Mouse (Mus musculus) stomach, postnatal 0 days (tissue): ENCODE results near the gene Zfp426. TPM values are rescaled to one million over a fixed set of nuclear protein-coding genes. Genes with fewer than 3 reads are reported as not detected.

Experiments used
- ATAC-seq: fragments of 200-750 bp; cut with Nextera tagmentation; 2 replicates; pipeline ENCODE4 v1.8.0; 2017; ENCODE audit not compliant: low FRiP score, low TSS enrichment
- DNase-seq: peaks from one replicate; pipeline ENCODE4 v3.0.0-alpha.2; 2016; ENCODE audit warnings: low spot score
- H3K27ac ChIP-seq: fragments of 300-500 bp; sonication (generic); replicated peaks from 2 replicates; pipeline ENCODE4 v1.5.1; 2014; ENCODE audit warnings: mild to moderate bottlenecking, control low read depth
- H3K27me3 ChIP-seq: fragments of 300-500 bp; sonication (generic); 2 replicates; pipeline ENCODE4 v1.6.1; 2014; ENCODE audit warnings: low read length; ENCODE audit not compliant: control insufficient read depth, insufficient read depth
- H3K36me3 ChIP-seq: fragments of 300-500 bp; sonication (generic); 2 replicates; pipeline ENCODE4 v1.6.1; 2014; ENCODE audit warnings: low read length, mixed read lengths; ENCODE audit not compliant: control insufficient read depth, insufficient read depth
- H3K4me1 ChIP-seq: fragments of 300-500 bp; sonication (generic); replicated peaks from 2 replicates; pipeline ENCODE4 v1.6.1; 2014; ENCODE audit warnings: antibody characterized with exemption; ENCODE audit not compliant: control insufficient read depth, insufficient read depth
- H3K4me2 ChIP-seq: fragments of 300-500 bp; sonication (generic); replicated peaks from 2 replicates; pipeline ENCODE4 v1.6.1; 2014; ENCODE audit warnings: low read depth, mild to moderate bottlenecking, control low read depth, moderate library complexity
- H3K4me3 ChIP-seq: fragments of 300-500 bp; sonication (generic); 2 replicates; pipeline ENCODE4 v1.5.1; 2014; ENCODE audit warnings: low read depth, low read length, control low read depth
- H3K9ac ChIP-seq: fragments of 300-500 bp; sonication (generic); 2 replicates; pipeline ENCODE4 v1.6.1; 2014; ENCODE audit warnings: mild to moderate bottlenecking, low read length, control low read depth, mixed read lengths
- H3K9me3 ChIP-seq: fragments of 300-500 bp; sonication (generic); 2 replicates; pipeline ENCODE4 v1.6.1; 2016; ENCODE audit warnings: low read length; ENCODE audit not compliant: control insufficient read depth
- CTCF ChIP-seq: IDR thresholded peaks from 2 replicates; pipeline ENCODE4 v1.5.1; 2016; ENCODE audit warnings: antibody characterized with exemption, low read depth, mild to moderate bottlenecking, moderate library complexity
- EP300 ChIP-seq: optimal IDR thresholded peaks from 2 replicates; pipeline ENCODE3; 2016; ENCODE audit warnings: antibody characterized with exemption
- WGBS: fragments of 180-500 bp; shearing (Covaris S2); extraction: QIAGEN DNeasy Blood & Tissue Kit; methylation state at CpG from one replicate; pipeline ENCODE4 v1.1.7; 2014; 5-methylcytosine and 5-hydroxymethylcytosine counted together
- polyA plus RNA-seq: library from polyadenylated mRNA; unstranded; fragments of >200 nt; fragmentation: Nextera tagmentation; extraction: Ambion mirVana; gene quantifications from 2 replicates; pipeline ENCODE4 v1.2.1, GENCODE M21; 2015

Gene Zfp426
- polyA plus RNA-seq, 1 experiment from 2014 or later = 7.1 TPM

GRCm38 (mm10) chr9:20443183-20443783, 49.3 kb downstream of the Zfp426 start:
- no peak for DNase-seq
- TF ChIP-seq EP300 (no peak), CTCF (no peak)
- Histone ChIP-seq H3K9me3 (no peaks in the 10 kb centered on the region), H3K27ac (no peak overlapping the region), H3K27me3 (no peaks in the 10 kb centered on the region), H3K9ac (no peak overlapping the region), H3K36me3 (peaks cover 21% of the 10 kb centered on the region), H3K4me1 (no peaks in the 10 kb centered on the region), H3K4me2 (no peak overlapping the region), H3K4me3 (no peak overlapping the region)
- WGBS = 90% methylated on average over 4 of the region's 4 CpGs
- no peak for ATAC-seq

GRCm38 (mm10) chr9:20430004-20430403, 62.5 kb downstream of the Zfp426 start:
- Histone ChIP-seq H3K27ac (no peak overlapping the region), H3K4me3 (no peak overlapping the region), H3K27me3 (no peaks in the 10 kb centered on the region), H3K9me3 (no peaks in the 10 kb centered on the region), H3K9ac (no peak overlapping the region), H3K36me3 (no peaks in the 10 kb centered on the region), H3K4me2 (no peak overlapping the region), H3K4me1 (no peaks in the 10 kb centered on the region)
- no peak for ATAC-seq
- 83% methylated on average over 3 of the region's 3 CpGs for WGBS
- no peak for DNase-seq
- TF ChIP-seq CTCF (no peak), EP300 (no peak)

Other genes with a start within 250 kb of the Zfp426 start
- 0.05 TPM in 1 of 2 replicates, not detected in the other for gene Olfr39, start 210.4 kb downstream of the Zfp426 start, polyA plus RNA-seq
- gene Olfr873, start 194.2 kb downstream of the Zfp426 start, polyA plus RNA-seq = not detected in 2 replicates
- not detected in 2 replicates for gene Olfr18, start 156.7 kb downstream of the Zfp426 start, polyA plus RNA-seq
- 39.0 and 39.1 TPM in 2 replicates for gene Zfp560, start 107.6 kb downstream of the Zfp426 start, polyA plus RNA-seq
- 7.0 and 7.9 TPM in 2 replicates for gene Zfp26, start 32.6 kb downstream of the Zfp426 start, polyA plus RNA-seq
- gene Zfp266, start 28.7 kb upstream of the Zfp426 start, polyA plus RNA-seq = 33.7 and 35.2 TPM in 2 replicates
- 6.0 and 6.9 TPM in 2 replicates for gene Zfp846, start 88.5 kb upstream of the Zfp426 start, polyA plus RNA-seq
- gene Ubl5, start 150.1 kb upstream of the Zfp426 start, polyA plus RNA-seq = 451 and 481 TPM in 2 replicates
- 7.2 and 8.2 TPM in 2 replicates for gene Fbxl12, start 152.0 kb upstream of the Zfp426 start, polyA plus RNA-seq
- 28.2 and 28.7 TPM in 2 replicates for gene Pin1, start 159.3 kb upstream of the Zfp426 start, polyA plus RNA-seq